In genomic region chr8:70869601-70870041, GRCm38 (mm10) we compare ENCODE assay signal across 8 mouse cellular contexts. TPM values are rescaled to one million over a fixed set of nuclear protein-coding genes. Genes with fewer than 3 reads are reported as not detected.
DNase-seq lines count a peak whose midpoint lies in the region; ATAC-seq and TF ChIP-seq lines count a peak whose summit lies in the region.

No protein-coding gene starts in this region.

- no peak; the same call in 1 of the 2 replicates for ATAC-seq in heart, embryonic 11.5 days (replicated peaks; ENCODE audit: insufficient number of reproducible peaks, low FRiP score, low TSS enrichment)
- ATAC-seq in intestine, postnatal 0 days = 0 out of 2 replicates have a peak, but pooled peaks have one; percentile 5
- ATAC-seq in midbrain, embryonic 12.5 days (ENCODE audit: low FRiP score, low read depth) = no peak

- no peak overlapping the region for H3K4me2 ChIP-seq in heart, embryonic 11.5 days
- H3K4me2 ChIP-seq in intestine, postnatal 0 days (replicated peaks; ENCODE audit: low read depth) = peak overlapping the region; percentile 59; the same call in 1 of the 2 replicates
- H3K4me2 ChIP-seq in midbrain, embryonic 12.5 days (replicated peaks) = no peak overlapping the region

- H3K27me3 ChIP-seq in heart, embryonic 11.5 days (ENCODE audit: control insufficient read depth, insufficient read depth, low read length) = peaks cover under 1% of the 10 kb centered on the region
- peaks cover 5% of the 10 kb centered on the region for H3K27me3 ChIP-seq in intestine, postnatal 0 days (replicated peaks; ENCODE audit: control insufficient read depth, insufficient read depth, low read length)
- peaks cover 12% of the 10 kb centered on the region for H3K27me3 ChIP-seq in midbrain, embryonic 12.5 days
- peaks cover 5% of the 10 kb centered on the region; the same call in 1 of the 2 replicates for H3K27me3 ChIP-seq in small intestine, adult 2 months (ENCODE audit: control insufficient read depth, insufficient read depth, low read length)

- intact Hi-C loops in left cerebral cortex, postnatal 4 days (cut with DNase I) = no loop called here

- DNase-seq in heart, adult 11 months = peak; percentile 98
- DNase-seq in embryo, embryonic 10 days (ENCODE audit: low spot score) = peak; percentile 91
- peak; percentile 73 for DNase-seq in gastrocnemius, postnatal 10 days
- peak; percentile 81 for DNase-seq in left cerebral cortex, postnatal 4 days

- H3K9ac ChIP-seq in heart, embryonic 11.5 days (ENCODE audit: low read depth, low read length) = no peak overlapping the region
- no peak overlapping the region for H3K9ac ChIP-seq in intestine, postnatal 0 days (ENCODE audit: low read depth, low read length)
- H3K9ac ChIP-seq in midbrain, embryonic 12.5 days (replicated peaks) = peak overlapping the region; percentile 41; the same call in 1 of the 2 replicates

- H3K4me3 ChIP-seq in heart, embryonic 11.5 days (ENCODE audit: low read depth, low read length) = no peak overlapping the region
- H3K4me3 ChIP-seq in intestine, postnatal 0 days (ENCODE audit: low read depth, low read length) = no peak overlapping the region
- no peak overlapping the region for H3K4me3 ChIP-seq in midbrain, embryonic 12.5 days
- H3K4me3 ChIP-seq in small intestine, adult 2 months (ENCODE audit: low read depth, low read length) = no peak overlapping the region

- H3K27ac ChIP-seq in heart, embryonic 11.5 days (ENCODE audit: low read depth, low read length) = no peak overlapping the region
- no peak overlapping the region for H3K27ac ChIP-seq in intestine, postnatal 0 days (ENCODE audit: low read depth, low read length)
- peak overlapping the region; percentile 81 for H3K27ac ChIP-seq in midbrain, embryonic 12.5 days (replicated peaks)
- no peak overlapping the region for H3K27ac ChIP-seq in small intestine, adult 2 months (ENCODE audit: insufficient read depth, low read depth, low read length)

- TF ChIP-seq CTCF in intestine, postnatal 0 days (IDR thresholded peaks at IDR 0.05; ENCODE audit: low read depth) = peak; percentile 98
- TF ChIP-seq CTCF in small intestine, adult 2 months (IDR thresholded peaks at IDR 0.05; ENCODE audit: extremely low read depth, insufficient read length, insufficient replicate concordance, low read depth, low read length) = peak; percentile 84

- H3K36me3 ChIP-seq in heart, embryonic 11.5 days (ENCODE audit: control insufficient read depth, insufficient read depth, low read length) = no peaks in the 10 kb centered on the region
- peaks cover 8% of the 10 kb centered on the region; the same call in 1 of the 2 replicates for H3K36me3 ChIP-seq in intestine, postnatal 0 days (ENCODE audit: control insufficient read depth, insufficient read depth)
- H3K36me3 ChIP-seq in midbrain, embryonic 12.5 days = peaks cover 9% of the 10 kb centered on the region
- peaks cover 6% of the 10 kb centered on the region for H3K36me3 ChIP-seq in small intestine, adult 2 months (ENCODE audit: control insufficient read depth, insufficient read depth, low read length)

- TF ChIP-seq POLR2A in small intestine, adult 2 months (IDR thresholded peaks at IDR 0.05; ENCODE audit: low read depth, low read length) = no peak; the same call in 1 of the 2 replicates

- 47% methylated on average over 16 of the region's 16 CpGs for WGBS in heart, embryonic 11.5 days (ENCODE audit: insufficient replicate concordance)
- WGBS in intestine, postnatal 0 days = 50% methylated on average over 16 of the region's 16 CpGs
- 46% methylated on average over 16 of the region's 16 CpGs for WGBS in midbrain, embryonic 12.5 days
- WGBS in small intestine, adult 2 months = 49% methylated on average over 16 of the region's 16 CpGs

- peaks cover 25% of the 10 kb centered on the region for H3K4me1 ChIP-seq in heart, embryonic 11.5 days (ENCODE audit: control insufficient read depth, insufficient read depth, low read length)
- H3K4me1 ChIP-seq in intestine, postnatal 0 days (replicated peaks; ENCODE audit: control insufficient read depth, insufficient read depth, low read length) = peaks cover 5% of the 10 kb centered on the region
- H3K4me1 ChIP-seq in midbrain, embryonic 12.5 days = peaks cover 47% of the 10 kb centered on the region
- H3K4me1 ChIP-seq in small intestine, adult 2 months (ENCODE audit: control insufficient read depth, insufficient read depth, insufficient read length, low read length) = peaks cover 18% of the 10 kb centered on the region

- no peaks in the 10 kb centered on the region for H3K9me3 ChIP-seq in heart, embryonic 11.5 days (replicated peaks; ENCODE audit: control insufficient read depth, low read length)
- no peaks in the 10 kb centered on the region for H3K9me3 ChIP-seq in intestine, postnatal 0 days (ENCODE audit: control insufficient read depth)
- no peaks in the 10 kb centered on the region for H3K9me3 ChIP-seq in midbrain, embryonic 12.5 days

RNA-seq across cellular contexts. Expression of gene Ccdc124, which starts 4.1 kb away (rescaled TPM):
- polyA plus RNA-seq in heart, embryonic 11.5 days (2014; fragmentation: Nextera tagmentation; extraction: Ambion mirVana) = 102 and 109 TPM in 2 replicates
- 10 to 100 TPM; 42.8 to 45.0 TPM for total RNA-seq in gastrocnemius, postnatal 10 days (2021)
- 61.7 and 64.3 TPM in 2 replicates for polyA plus RNA-seq in intestine, postnatal 0 days (2015; fragmentation: Nextera tagmentation; extraction: Ambion mirVana)
- 10 to 100 TPM; 86.2 to 89.3 TPM for total RNA-seq in left cerebral cortex, postnatal 4 days (2021)
- polyA plus RNA-seq in midbrain, embryonic 12.5 days (2016; fragmentation: Nextera tagmentation; extraction: Ambion mirVana) = 145 and 152 TPM in 2 replicates
- polyA plus RNA-seq in small intestine, adult 2 months (2012; rRNA removed) = 35.9 and 64.7 TPM in 2 replicates

RNA-seq across cellular contexts. Expression of gene Kcnn1, which starts 6.6 kb away (rescaled TPM):
- 0.55 and 1.1 TPM in 2 replicates for polyA plus RNA-seq in heart, embryonic 11.5 days (2014; fragmentation: Nextera tagmentation; extraction: Ambion mirVana)
- 1 to 10 TPM; 3.7 to 3.8 TPM for total RNA-seq in gastrocnemius, postnatal 10 days (2021)
- 0.17 and 0.30 TPM in 2 replicates for polyA plus RNA-seq in intestine, postnatal 0 days (2015; fragmentation: Nextera tagmentation; extraction: Ambion mirVana)
- total RNA-seq in left cerebral cortex, postnatal 4 days (2021) = 10 to 100 TPM; 29.6 to 48.2 TPM
- 27.4 TPM in 2 replicates for polyA plus RNA-seq in midbrain, embryonic 12.5 days (2016; fragmentation: Nextera tagmentation; extraction: Ambion mirVana)
- polyA plus RNA-seq in small intestine, adult 2 months (2012; rRNA removed) = 0.90 and 2.9 TPM in 2 replicates

RNA-seq across cellular contexts. Expression of gene Slc5a5, which starts 22.9 kb away (rescaled TPM):
- polyA plus RNA-seq in heart, embryonic 11.5 days (2014; fragmentation: Nextera tagmentation; extraction: Ambion mirVana) = 0.06 TPM in 1 of 2 replicates, not detected in the other
- under 1 TPM in 1 of 2 experiments, not detected in 1; 0.09 TPM for total RNA-seq in gastrocnemius, postnatal 10 days (2021)
- 0.20 and 0.52 TPM in 2 replicates for polyA plus RNA-seq in intestine, postnatal 0 days (2015; fragmentation: Nextera tagmentation; extraction: Ambion mirVana)
- total RNA-seq in left cerebral cortex, postnatal 4 days (2021) = 1 to 10 TPM; 4.4 to 4.5 TPM
- polyA plus RNA-seq in midbrain, embryonic 12.5 days (2016; fragmentation: Nextera tagmentation; extraction: Ambion mirVana) = 0.55 and 0.69 TPM in 2 replicates
- 0.41 and 24.2 TPM in 2 replicates for polyA plus RNA-seq in small intestine, adult 2 months (2012; rRNA removed)

RNA-seq across cellular contexts. Expression of gene Rpl18a, which starts 27.6 kb away (rescaled TPM):
- 2,782 and 3,146 TPM in 2 replicates for polyA plus RNA-seq in heart, embryonic 11.5 days (2014; fragmentation: Nextera tagmentation; extraction: Ambion mirVana)
- total RNA-seq in gastrocnemius, postnatal 10 days (2021) = 1,000 to 10,000 TPM; 1,533 to 1,604 TPM
- 2,933 and 2,947 TPM in 2 replicates for polyA plus RNA-seq in intestine, postnatal 0 days (2015; fragmentation: Nextera tagmentation; extraction: Ambion mirVana)
- total RNA-seq in left cerebral cortex, postnatal 4 days (2021) = 1,000 to 10,000 TPM in 1 of 2 experiments, 100 to 1,000 TPM in 1; 955 to 1,024 TPM
- polyA plus RNA-seq in midbrain, embryonic 12.5 days (2016; fragmentation: Nextera tagmentation; extraction: Ambion mirVana) = 2,550 and 2,750 TPM in 2 replicates
- 2,725 and 5,728 TPM in 2 replicates for polyA plus RNA-seq in small intestine, adult 2 months (2012; rRNA removed)

RNA-seq across cellular contexts. Expression of gene Arrdc2, which starts 30.1 kb away (rescaled TPM):
- polyA plus RNA-seq in heart, embryonic 11.5 days (2014; fragmentation: Nextera tagmentation; extraction: Ambion mirVana) = 2.4 and 3.2 TPM in 2 replicates
- total RNA-seq in gastrocnemius, postnatal 10 days (2021) = 10 to 100 TPM in 1 of 2 experiments, 1 to 10 TPM in 1; 4.3 to 27.1 TPM
- 6.2 and 6.9 TPM in 2 replicates for polyA plus RNA-seq in intestine, postnatal 0 days (2015; fragmentation: Nextera tagmentation; extraction: Ambion mirVana)
- total RNA-seq in left cerebral cortex, postnatal 4 days (2021) = 10 to 100 TPM; 13.0 to 14.9 TPM
- 10.4 and 10.5 TPM in 2 replicates for polyA plus RNA-seq in midbrain, embryonic 12.5 days (2016; fragmentation: Nextera tagmentation; extraction: Ambion mirVana)
- 26.1 and 49.9 TPM in 2 replicates for polyA plus RNA-seq in small intestine, adult 2 months (2012; rRNA removed)
